Comparison of ENCODE assay signal across 20 mouse cellular contexts in the genomic region with DNA sequence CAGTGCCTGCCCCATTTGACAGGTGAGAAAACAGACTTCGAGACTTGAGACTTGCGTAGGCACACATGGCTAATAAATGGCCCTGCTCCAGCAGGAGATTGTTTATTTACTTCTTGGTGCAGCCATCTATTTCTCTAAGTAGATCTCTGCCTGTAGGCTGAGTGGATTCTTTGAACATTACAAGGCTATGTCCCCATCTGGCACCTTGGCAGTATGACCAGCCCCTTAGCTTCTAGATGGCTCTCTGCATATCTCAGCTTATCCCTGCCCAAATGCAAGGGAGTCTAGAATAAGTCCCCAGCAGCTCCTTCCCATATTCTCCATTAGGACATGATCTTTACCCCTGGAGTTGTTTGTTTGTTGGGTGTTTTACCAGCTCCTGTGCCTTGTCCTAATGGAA.
"Had no signal": no experiment of that assay in that cellular context is flagged by ENCODE, and none has a peak within 500 bp of the region (broad histone marks: within the 10 kb centered on the region; RNA-seq: fewer than 3 reads in every experiment).

No protein-coding gene starts in this region.

- DNase-seq: kidney, adult 18-20 months; kidney, postnatal 14 days; kidney, postnatal 4 days; liver, postnatal 0 days; right cerebral cortex, adult 18-20 months; right cerebral cortex, postnatal 14 days; right cerebral cortex, postnatal 4 days; thymus, adult 2 months; thymus, postnatal 14 days; thymus, postnatal 4 days had no signal

- H3K36me3 ChIP-seq: limb, embryonic 12.5 days; limb, embryonic 15.5 days; midbrain, embryonic 12.5 days; midbrain, embryonic 15.5 days; neural tube, embryonic 12.5 days; neural tube, embryonic 15.5 days had no signal

- H3K4me3 ChIP-seq: left cerebral cortex, adult 2 months; limb, embryonic 12.5 days; limb, embryonic 15.5 days; midbrain, embryonic 12.5 days; midbrain, embryonic 15.5 days; neural tube, embryonic 12.5 days; neural tube, embryonic 15.5 days had no signal

- H3K27me3 ChIP-seq: limb, embryonic 15.5 days; midbrain, embryonic 12.5 days; midbrain, embryonic 15.5 days; neural tube, embryonic 12.5 days; neural tube, embryonic 15.5 days had no signal

- H3K27ac ChIP-seq: left cerebral cortex, adult 2 months; limb, embryonic 12.5 days; limb, embryonic 15.5 days; liver, embryonic 14.5 days; macrophage; midbrain, embryonic 12.5 days; midbrain, embryonic 15.5 days; neural tube, embryonic 12.5 days; neural tube, embryonic 15.5 days; stomach, postnatal 0 days had no signal
